Mouse (Mus musculus): ENCODE results near the gene Wdcp.

DNA sequence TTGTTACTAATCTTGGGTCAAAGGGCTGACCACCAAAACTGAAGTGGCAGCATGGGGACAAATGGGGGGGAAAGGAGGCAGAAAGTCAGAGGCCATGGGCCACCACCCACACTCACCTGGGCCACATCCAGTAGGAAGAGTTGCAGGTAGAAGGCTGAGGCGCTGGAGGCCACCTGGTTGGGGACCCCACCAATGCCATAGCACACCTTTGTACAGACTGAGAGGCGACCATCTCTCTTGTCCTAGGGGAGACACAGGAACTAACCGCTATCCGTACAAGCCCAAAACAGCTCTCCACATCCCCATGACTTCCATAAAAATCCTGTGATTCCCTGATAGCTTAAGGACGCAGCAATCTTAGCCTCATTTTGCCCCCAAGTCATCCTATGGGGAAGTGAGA is 28.2 kb downstream of the Wdcp start:
- TF ChIP-seq CTCF (IDR thresholded peaks at IDR 0.05; ENCODE audit: low read depth, low read length) = no peak
- no peak for TF ChIP-seq POLR2A (IDR thresholded peaks at IDR 0.05; ENCODE audit: extremely low read depth, insufficient read depth, low read length)

Data from liver, adult 2 months (tissue).